Mouse (Mus musculus) neural tube, embryonic 11.5 days (tissue): ENCODE data around the gene Oxct2b. TPM values are rescaled to one million over a fixed set of nuclear protein-coding genes. Genes with fewer than 3 reads are reported as not detected.

Experiments
- ATAC-seq: fragments of 200-750 bp; cut with Nextera tagmentation; 2 replicates; pipeline ENCODE4 v1.8.0; 2017; ENCODE audit warnings: moderate number of reproducible peaks, mild to moderate bottlenecking, moderate TSS enrichment, moderate library complexity; ENCODE audit not compliant: insufficient read depth, low FRiP score, low TSS enrichment
- DNase-seq: peaks from one replicate; pipeline ENCODE4 v3.0.0-alpha.2; 2015; ENCODE audit warnings: low spot score
- H3K27ac ChIP-seq: fragments of 300-500 bp; sonication (generic); 2 replicates; pipeline ENCODE4 v1.5.1; 2014; ENCODE audit warnings: low read depth, mild to moderate bottlenecking, low read length
- H3K27me3 ChIP-seq: fragments of 300-500 bp; sonication (generic); 2 replicates; pipeline ENCODE4 v1.6.1; 2014; ENCODE audit warnings: mild to moderate bottlenecking, low read length, mixed read lengths; ENCODE audit not compliant: control insufficient read depth, insufficient read depth
- H3K36me3 ChIP-seq: fragments of 300-500 bp; sonication (generic); 2 replicates; pipeline ENCODE4 v1.6.1; 2014; ENCODE audit warnings: mild to moderate bottlenecking, low read length, moderate library complexity, mixed read lengths; ENCODE audit not compliant: control insufficient read depth, insufficient read depth
- H3K4me1 ChIP-seq: fragments of 300-500 bp; sonication (generic); 2 replicates; pipeline ENCODE4 v1.6.1; 2014; ENCODE audit warnings: low read length, mixed read lengths; ENCODE audit not compliant: control insufficient read depth, insufficient read depth
- H3K4me2 ChIP-seq: fragments of 300-500 bp; sonication (generic); 2 replicates; pipeline ENCODE4 v1.6.1; 2014; ENCODE audit warnings: low read depth, mild to moderate bottlenecking, moderate library complexity
- H3K4me3 ChIP-seq: fragments of 300-500 bp; sonication (generic); 2 replicates; pipeline ENCODE4 v1.5.1; 2014; ENCODE audit warnings: low read depth, low read length
- H3K9ac ChIP-seq: fragments of 300-500 bp; sonication (generic); 2 replicates; pipeline ENCODE4 v1.6.1; 2014; ENCODE audit warnings: mild to moderate bottlenecking, low read length
- H3K9me3 ChIP-seq: fragments of 300-500 bp; sonication (generic); 2 replicates; pipeline ENCODE4 v1.6.1; 2016; ENCODE audit warnings: low read length; ENCODE audit not compliant: control insufficient read depth
- WGBS: fragments of 180-500 bp; shearing (Covaris S2); extraction: QIAGEN DNeasy Blood & Tissue Kit; methylation state at CpG from one replicate; pipeline ENCODE4 v1.1.7; 2014; 5-methylcytosine and 5-hydroxymethylcytosine counted together
- polyA plus RNA-seq: library from polyadenylated mRNA; unstranded; fragments of >200 nt; fragmentation: Nextera tagmentation; extraction: Ambion mirVana; gene quantifications from 2 replicates; pipeline ENCODE4 v1.2.1, GENCODE M21; 2014

Gene Oxct2b
- polyA plus RNA-seq, 1 experiment from 2014 or later: 0.23 TPM

- ATAC-seq: no peak
- H3K9me3 ChIP-seq: no peaks in the 10 kb centered on the region
- H3K9ac ChIP-seq: no peak overlapping the region
- H3K4me1 ChIP-seq: peaks cover 10% of the 10 kb centered on the region; the same call in 1 of the 2 replicates
- no peaks in the 10 kb centered on the region for H3K27me3 ChIP-seq
- peaks cover 3% of the 10 kb centered on the region for H3K36me3 ChIP-seq
- H3K4me3 ChIP-seq: no peak overlapping the region
- no peak for DNase-seq
- H3K4me2 ChIP-seq: no peak overlapping the region
- no peak overlapping the region for H3K27ac ChIP-seq
- 90% methylated on average over 3 of the region's 3 CpGs for WGBS
Observed at GRCm38 (mm10) chr4:123137551-123137950, 21.5 kb downstream of the Oxct2b start.

GRCm38 (mm10) chr4:123139513-123140154 lies 23.6 kb downstream of the Oxct2b start, which contains the start of gene Ppie:
Gene Ppie (minus strand): TSS chr4:123139951.
- Histone ChIP-seq H3K27me3 (no peaks in the 10 kb centered on the region), H3K36me3 (peaks cover 2% of the 10 kb centered on the region), H3K4me3 (peak within 1 kb of the TSS; percentile 44), H3K9me3 (no peaks in the 10 kb centered on the region), H3K4me2 (peak within 1 kb of the TSS; percentile 63), H3K9ac (peak within 1 kb of the TSS; percentile 61), H3K4me1 (peaks cover 10% of the 10 kb centered on the region; the same call in 1 of the 2 replicates), H3K27ac (no peak within 1 kb of the TSS)
- ATAC-seq (peak; percentile 93), DNase-seq (peak; percentile 93)
- 1% methylated on average over 34 of the region's 34 CpGs for WGBS

GRCm38 (mm10) chr4:123147446-123148150 lies 31.5 kb downstream of the Oxct2b start:
- no peak for ATAC-seq
- 75% methylated on average over 5 of the region's 5 CpGs for WGBS
- H3K9me3 ChIP-seq: no peaks in the 10 kb centered on the region

GRCm38 (mm10) chr4:123152003-123152402 lies 35.9 kb downstream of the Oxct2b start:
- no peaks in the 10 kb centered on the region for H3K36me3 ChIP-seq
- H3K9me3 ChIP-seq: no peaks in the 10 kb centered on the region
- no peaks in the 10 kb centered on the region for H3K27me3 ChIP-seq
- no peaks in the 10 kb centered on the region for H3K4me1 ChIP-seq
- no peak for DNase-seq
- WGBS: 74% methylated on average over 4 of the region's 4 CpGs
- H3K4me3 ChIP-seq: no peak overlapping the region
- H3K27ac ChIP-seq: no peak overlapping the region
- no peak overlapping the region for H3K9ac ChIP-seq
- no peak for ATAC-seq
- H3K4me2 ChIP-seq: no peak overlapping the region

More at GRCm38 (mm10) chr4:123147446-123148150, 31.5 kb downstream of the Oxct2b start:
- Histone ChIP-seq H3K27ac (no peak overlapping the region), H3K36me3 (no peaks in the 10 kb centered on the region), H3K4me1 (no peaks in the 10 kb centered on the region), H3K4me3 (no peak overlapping the region), H3K4me2 (no peak overlapping the region), H3K27me3 (no peaks in the 10 kb centered on the region), H3K9ac (no peak overlapping the region)
- no peak for DNase-seq

- Histone ChIP-seq H3K4me1 (no peaks in the 10 kb centered on the region), H3K4me2 (no peak overlapping the region), H3K36me3 (no peaks in the 10 kb centered on the region), H3K4me3 (no peak overlapping the region), H3K9ac (no peak overlapping the region), H3K27me3 (no peaks in the 10 kb centered on the region), H3K9me3 (no peaks in the 10 kb centered on the region), H3K27ac (no peak overlapping the region)
- DNase-seq (no peak), ATAC-seq (no peak)
- WGBS: 44% methylated on average over 5 of the region's 5 CpGs
Observed at GRCm38 (mm10) chr4:123152976-123153375, 36.9 kb downstream of the Oxct2b start.

- ATAC-seq (no peak), DNase-seq (no peak)
- H3K4me3 ChIP-seq: no peak overlapping the region
- 34% methylated on average over 4 of the region's 4 CpGs for WGBS
- H3K27ac ChIP-seq: no peak overlapping the region
- no peaks in the 10 kb centered on the region for H3K27me3 ChIP-seq
- no peak overlapping the region for H3K4me2 ChIP-seq
- no peaks in the 10 kb centered on the region for H3K36me3 ChIP-seq
- no peaks in the 10 kb centered on the region for H3K4me1 ChIP-seq
- no peaks in the 10 kb centered on the region for H3K9me3 ChIP-seq
- no peak overlapping the region for H3K9ac ChIP-seq
Observed at GRCm38 (mm10) chr4:123155004-123155403, 38.9 kb downstream of the Oxct2b start.

GRCm38 (mm10) chr4:123155427-123155826 lies 39.4 kb downstream of the Oxct2b start:
- Histone ChIP-seq H3K36me3 (no peaks in the 10 kb centered on the region), H3K4me3 (no peak overlapping the region), H3K4me1 (no peaks in the 10 kb centered on the region), H3K9me3 (no peaks in the 10 kb centered on the region), H3K4me2 (no peak overlapping the region), H3K27me3 (no peaks in the 10 kb centered on the region), H3K27ac (no peak overlapping the region), H3K9ac (no peak overlapping the region)
- no peak for DNase-seq
- no peak for ATAC-seq
- 65% methylated on average over 2 of the region's 2 CpGs for WGBS

GRCm38 (mm10) chr4:123155840-123156239 lies 39.8 kb downstream of the Oxct2b start:
- no peaks in the 10 kb centered on the region for H3K4me1 ChIP-seq
- no peak overlapping the region for H3K9ac ChIP-seq
- no peak for ATAC-seq
- H3K9me3 ChIP-seq: no peaks in the 10 kb centered on the region
- H3K27ac ChIP-seq: no peak overlapping the region
- H3K4me3 ChIP-seq: no peak overlapping the region
- no peak overlapping the region for H3K4me2 ChIP-seq
- H3K27me3 ChIP-seq: no peaks in the 10 kb centered on the region
- DNase-seq: no peak
- no peaks in the 10 kb centered on the region for H3K36me3 ChIP-seq

- WGBS: 81% methylated on average over 6 of the region's 6 CpGs
Observed at GRCm38 (mm10) chr4:123160571-123160970, 44.5 kb downstream of the Oxct2b start.

More at GRCm38 (mm10) chr4:123160571-123160970, 44.5 kb downstream of the Oxct2b start:
- no peak overlapping the region for H3K4me2 ChIP-seq
- no peaks in the 10 kb centered on the region for H3K36me3 ChIP-seq
- no peak for DNase-seq
- no peak for ATAC-seq
- no peaks in the 10 kb centered on the region for H3K9me3 ChIP-seq
- no peaks in the 10 kb centered on the region for H3K4me1 ChIP-seq
- H3K27me3 ChIP-seq: no peaks in the 10 kb centered on the region
- no peak overlapping the region for H3K9ac ChIP-seq
- H3K4me3 ChIP-seq: no peak overlapping the region
- no peak overlapping the region for H3K27ac ChIP-seq
